Mouse (Mus musculus) forebrain, embryonic 11.5 days (tissue): ENCODE measurements around the gene Ccnc. TPM values are rescaled to one million over a fixed set of nuclear protein-coding genes. Genes with fewer than 3 reads are reported as not detected.

Experiments
- polyA plus RNA-seq: library from polyadenylated mRNA; unstranded; fragments of >200 nt; fragmentation: Nextera tagmentation; extraction: Ambion mirVana; gene quantifications from 2 replicates; pipeline ENCODE4 v1.2.1, GENCODE M21; 2014

Gene Ccnc
- polyA plus RNA-seq, 1 experiment from 2014 or later: 70.2 TPM

Other genes with a start within 250 kb of the Ccnc start
- 0.24 and 0.44 TPM in 2 replicates for gene Prdm13, start 41.7 kb upstream of the Ccnc start, polyA plus RNA-seq
- 11.9 and 14.5 TPM in 2 replicates for gene Usp45, start 39.5 kb downstream of the Ccnc start, polyA plus RNA-seq
- gene Tstd3, start 39.5 kb downstream of the Ccnc start, polyA plus RNA-seq: 20.4 and 23.9 TPM in 2 replicates
- gene Pnisr, start 119.9 kb downstream of the Ccnc start, polyA plus RNA-seq: 193 and 236 TPM in 2 replicates
- gene Coq3, start 152.0 kb downstream of the Ccnc start, polyA plus RNA-seq: 12.9 and 13.1 TPM in 2 replicates
- 20.6 and 21.6 TPM in 2 replicates for gene Faxc, start 203.6 kb downstream of the Ccnc start, polyA plus RNA-seq